Mouse (Mus musculus) gastrocnemius, adult 2 months (tissue): Measurements from ENCODE around the gene Krt33b. TPM values are rescaled to one million over a fixed set of nuclear protein-coding genes. Genes with fewer than 3 reads are reported as not detected.

ENCODE experiments used
- DNase-seq: peaks from one replicate; pipeline ENCODE4 v3.0.0; 2022
- H3K27ac ChIP-seq: fragments of 200-600 bp; 2 replicates; pipeline ENCODE4 v1.8.1; 2022; ENCODE audit warnings: mild to moderate bottlenecking
- H3K4me3 ChIP-seq: fragments of 200-600 bp; 2 replicates; pipeline ENCODE4 v1.8.1; 2022; ENCODE audit warnings: mild to moderate bottlenecking, moderate library complexity
- CTCF ChIP-seq: fragments of 200-600 bp; IDR thresholded peaks from 2 replicates; pipeline ENCODE4 v1.8.1; 2022; ENCODE audit warnings: antibody characterized with exemption, mild to moderate bottlenecking, moderate library complexity
- intact Hi-C: fragments of 180-260 bp; cut with DNase I; formaldehyde crosslinking; loops from one replicate; pipeline ENCODE4 v1.15.1; 2025
- long read RNA-seq, 2 experiments: library from polyadenylated mRNA; stranded (forward); transcript quantifications; one replicate each; pipeline ENCODE4 v2.0.0; 2021
- total RNA-seq, 2 experiments: library from RNA; stranded (reverse); gene quantifications; 2 replicates each; pipeline ENCODE4 v1.2.3; 2021

Krt33b gene
- not detected for total RNA-seq
- long read RNA-seq, experiment 1: 0 reads
- long read RNA-seq, experiment 2: 0 reads

DNA sequence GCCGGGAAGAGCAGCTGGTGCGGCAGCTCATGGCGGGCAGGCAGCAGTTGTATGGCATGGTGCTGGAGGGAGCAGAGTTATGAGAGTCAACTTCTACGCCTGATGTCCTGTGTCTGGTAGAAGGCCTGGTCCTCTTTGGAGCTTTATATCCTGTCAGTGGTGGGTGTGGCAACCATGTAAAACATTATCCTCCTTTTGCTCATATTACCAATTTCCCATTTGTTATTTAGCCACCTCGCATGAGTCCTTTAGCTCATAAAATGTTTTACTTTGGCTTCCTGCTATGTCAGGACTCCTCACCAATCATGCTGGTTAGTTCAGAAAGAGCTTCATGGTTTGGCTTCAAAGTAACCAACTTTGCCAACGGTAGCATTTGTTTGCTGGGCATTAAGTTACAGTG, at the start of gene Krt33b:
Krt33b (minus strand) TSS at position 101 of the 400 bp plus-strand sequence.
- no peak within 1 kb of the TSS for H3K27ac ChIP-seq
- no peak within 1 kb of the TSS for H3K4me3 ChIP-seq
- DNase-seq: no peak
- no peak for TF ChIP-seq CTCF
- intact Hi-C loops: no loop called here

- DNase-seq: no peak
- intact Hi-C loops: no loop called here
- Histone ChIP-seq H3K27ac (no peak overlapping the region), H3K4me3 (no peak overlapping the region)
- TF ChIP-seq CTCF: no peak
Observed at GRCm38 (mm10) chr11:100073873-100074272, 44.2 kb upstream of the Krt33b start.

- H3K27ac ChIP-seq: no peak overlapping the region
- no peak overlapping the region for H3K4me3 ChIP-seq
- TF ChIP-seq CTCF: no peak
- DNase-seq: no peak
- intact Hi-C loops: no loop called here
Observed at GRCm38 (mm10) chr11:100067293-100068036, 37.8 kb upstream of the Krt33b start.

DNA sequence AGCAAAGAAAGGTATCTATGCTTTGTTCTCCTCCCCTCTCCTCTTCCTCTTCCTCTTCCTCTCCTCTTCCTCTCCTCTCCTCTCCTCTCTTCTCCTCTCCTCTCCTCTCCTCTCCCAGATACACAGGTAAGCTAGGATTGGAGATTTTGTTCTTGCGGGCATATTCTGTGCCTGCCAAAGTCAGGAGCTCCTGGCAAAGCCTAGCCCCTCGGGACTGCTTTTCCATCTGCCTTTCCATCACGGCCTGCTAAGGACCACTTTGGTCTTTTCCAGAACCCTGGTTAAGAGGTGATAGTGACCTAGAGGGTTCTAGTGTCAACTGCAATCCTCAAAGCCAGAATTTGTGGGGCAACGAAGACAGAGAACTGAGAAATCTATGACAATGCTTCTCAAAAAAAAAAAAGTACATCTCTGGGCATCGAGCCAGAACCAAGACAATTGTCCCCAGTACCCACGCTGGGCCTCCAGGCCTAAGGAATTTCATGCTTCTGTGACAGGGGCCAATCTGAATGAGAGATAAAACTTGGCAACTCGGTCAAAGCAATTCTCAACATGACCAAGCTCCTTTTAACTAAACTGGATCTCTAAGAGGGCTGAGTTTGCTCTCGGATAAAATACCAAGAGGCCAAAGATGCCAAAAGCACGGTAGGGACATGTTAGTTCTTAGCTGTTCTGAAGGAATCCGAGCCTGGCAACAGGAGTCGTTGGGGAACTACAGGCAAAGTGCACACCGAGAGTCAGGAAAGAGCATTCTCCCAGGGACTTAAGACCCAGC, 36.8 kb upstream of the Krt33b start:
- Histone ChIP-seq H3K27ac (no peak overlapping the region), H3K4me3 (no peak overlapping the region)
- intact Hi-C loops: no loop called here
- no peak for DNase-seq
- TF ChIP-seq CTCF: no peak

- H3K27ac ChIP-seq: no peak overlapping the region
- intact Hi-C loops: no loop called here
- H3K4me3 ChIP-seq: no peak overlapping the region
- DNase-seq: no peak
- no peak; the same call in 1 of the 2 replicates for TF ChIP-seq CTCF
Observed at GRCm38 (mm10) chr11:100058875-100059274, 29.2 kb upstream of the Krt33b start.

DNA sequence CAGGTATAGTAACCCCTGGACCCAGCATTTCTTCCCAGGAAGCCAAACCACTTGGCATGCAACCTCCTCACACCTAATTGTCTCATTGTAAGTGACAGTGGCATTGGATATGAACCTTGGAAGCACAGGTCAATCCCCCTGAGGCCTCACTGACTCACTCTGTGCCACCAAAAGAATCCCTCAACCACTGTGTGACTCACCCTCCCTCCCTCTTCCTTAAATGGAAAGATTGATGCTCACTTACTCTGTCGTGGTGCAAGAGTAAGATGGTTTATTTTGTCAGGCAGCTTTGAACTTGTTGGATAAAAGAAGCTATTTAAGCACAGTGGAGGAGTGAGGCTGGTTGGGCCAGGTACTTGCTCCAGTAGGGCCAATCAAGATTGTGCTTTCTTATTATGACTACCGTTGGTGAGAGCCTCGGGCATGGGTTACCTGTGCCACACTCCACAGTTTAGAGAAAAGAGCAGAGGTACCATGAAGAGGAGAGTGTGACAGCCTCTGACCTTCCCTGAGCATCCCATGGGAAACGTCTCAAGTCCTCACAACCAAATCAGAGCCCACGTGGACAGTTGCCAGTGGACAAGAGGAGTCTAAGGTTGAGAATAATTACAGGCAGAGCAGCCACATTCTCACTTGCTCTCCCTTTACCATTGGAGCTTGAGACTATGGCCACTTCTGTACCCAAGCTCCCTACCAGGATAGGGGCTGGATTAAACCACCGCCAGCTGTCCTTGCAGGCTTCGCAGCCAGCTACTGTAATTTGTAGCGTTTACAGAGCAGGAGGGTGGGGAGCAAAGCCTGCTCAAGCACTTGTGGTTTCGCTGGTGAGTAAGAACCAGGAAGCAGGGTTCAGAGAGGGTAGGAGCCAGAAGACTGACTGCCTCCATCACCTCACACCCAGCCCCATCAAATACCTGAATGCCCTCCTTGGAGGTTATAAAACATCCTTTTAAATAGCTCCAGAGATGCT, 26.3 kb upstream of the Krt33b start:
- DNase-seq: no peak
- no peak for TF ChIP-seq CTCF
- intact Hi-C loops: no loop called here
- Histone ChIP-seq H3K27ac (no peak overlapping the region), H3K4me3 (no peak overlapping the region)

DNA sequence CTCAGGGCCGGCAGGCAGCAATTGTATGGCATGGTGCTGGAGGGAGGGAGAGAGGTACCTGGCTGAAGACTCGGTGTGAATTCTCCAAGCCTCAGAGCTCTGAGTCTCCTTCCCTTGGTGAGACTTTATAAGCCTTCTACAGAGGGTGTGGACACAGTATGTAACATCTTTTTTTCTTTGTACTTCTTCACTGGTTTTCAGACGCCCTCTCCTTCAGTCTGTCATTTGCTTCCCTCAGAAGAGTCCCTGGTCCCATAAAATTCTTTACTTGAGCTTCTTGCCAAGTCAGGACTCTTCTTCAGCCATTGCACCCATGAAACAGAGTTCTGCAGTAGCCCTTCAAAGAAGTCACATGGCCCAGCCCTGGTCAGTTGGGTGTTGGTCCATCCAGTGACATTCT, 20.8 kb upstream of the Krt33b start, which contains the start of gene Krt31:
Krt31 (minus strand) TSS at position 101 of the 400 bp plus-strand sequence.
- intact Hi-C loops: no loop called here
- TF ChIP-seq CTCF: no peak
- Histone ChIP-seq H3K4me3 (no peak within 1 kb of the TSS), H3K27ac (no peak within 1 kb of the TSS)
- no peak for DNase-seq

GRCm38 (mm10) chr11:100047193-100047592, 17.5 kb upstream of the Krt33b start:
- TF ChIP-seq CTCF: no peak

DNA sequence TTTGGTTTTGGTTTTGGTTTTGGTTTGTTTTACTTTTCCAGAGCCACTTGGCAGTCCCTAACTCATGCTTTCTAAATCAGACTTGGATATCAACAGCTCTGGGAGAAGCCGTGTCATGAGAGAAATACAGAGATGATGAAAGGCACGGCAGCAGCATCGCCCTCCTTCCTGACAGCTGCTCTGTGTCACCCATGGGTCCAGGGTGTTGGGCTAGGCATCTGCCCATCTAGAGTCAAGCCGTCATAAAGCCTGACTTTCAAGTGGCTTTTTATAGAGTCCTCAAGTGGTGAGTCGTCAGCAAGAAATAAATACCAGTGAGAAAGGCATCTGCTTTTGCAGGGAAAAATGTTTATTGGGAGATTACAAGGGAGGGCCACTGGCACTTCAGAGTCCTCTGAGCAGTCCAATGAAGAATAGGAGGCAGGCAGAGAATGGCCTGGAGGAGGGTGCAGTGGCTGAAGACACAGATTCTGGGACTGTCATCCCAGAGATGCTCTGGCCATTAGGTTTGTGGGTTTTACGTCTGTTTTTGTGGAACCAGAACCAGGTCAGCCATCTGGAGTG, 16.7 kb upstream of the Krt33b start:
- no peak for TF ChIP-seq CTCF

More at GRCm38 (mm10) chr11:100047193-100047592, 17.5 kb upstream of the Krt33b start:
- no peak overlapping the region for H3K4me3 ChIP-seq
- intact Hi-C loops: no loop called here
- H3K27ac ChIP-seq: no peak overlapping the region
- DNase-seq: no peak

GRCm38 (mm10) chr11:100041454-100041853, 11.8 kb upstream of the Krt33b start, which contains the start of gene Krt34:
Krt34 (minus strand) TSS chr11:100041554.
- no peak for TF ChIP-seq CTCF
- intact Hi-C loops: no loop called here
- no peak for DNase-seq
- Histone ChIP-seq H3K27ac (no peak within 1 kb of the TSS), H3K4me3 (no peak within 1 kb of the TSS)

More for the DNA sequence above, 16.7 kb upstream of the Krt33b start:
- H3K4me3 ChIP-seq: no peak overlapping the region
- DNase-seq: no peak
- no peak overlapping the region for H3K27ac ChIP-seq
- intact Hi-C loops: no loop called here

- no peak for DNase-seq
- intact Hi-C loops: no loop called here
- TF ChIP-seq CTCF: no peak
- Histone ChIP-seq H3K4me3 (no peak overlapping the region), H3K27ac (no peak overlapping the region)
Observed at GRCm38 (mm10) chr11:100021438-100021837, 8.2 kb downstream of the Krt33b start.

DNA sequence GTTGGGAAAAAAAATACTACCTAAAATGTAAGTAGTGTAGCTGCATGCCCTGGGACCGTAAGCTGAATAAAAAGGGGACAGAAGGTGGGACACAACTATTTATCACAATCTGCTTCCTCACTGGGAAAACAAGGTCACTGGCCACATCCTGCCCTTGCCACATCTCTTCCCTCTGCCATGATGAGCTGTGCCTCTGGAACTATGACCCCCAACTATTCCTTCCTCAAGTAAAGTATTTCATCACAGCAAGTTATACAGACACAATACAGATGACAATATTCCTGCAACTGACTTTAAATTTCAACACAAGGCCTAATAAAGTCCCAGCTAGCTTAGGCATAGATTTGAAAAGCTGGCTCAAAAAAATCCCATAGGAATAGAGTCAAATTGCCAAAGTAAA, 10.2 kb downstream of the Krt33b start:
- DNase-seq: no peak
- no peak overlapping the region for H3K4me3 ChIP-seq
- no peak for TF ChIP-seq CTCF
- intact Hi-C loops: no loop called here
- H3K27ac ChIP-seq: no peak overlapping the region
